Comparison of ENCODE assay signal across 11 mouse cellular contexts in the genomic region with DNA sequence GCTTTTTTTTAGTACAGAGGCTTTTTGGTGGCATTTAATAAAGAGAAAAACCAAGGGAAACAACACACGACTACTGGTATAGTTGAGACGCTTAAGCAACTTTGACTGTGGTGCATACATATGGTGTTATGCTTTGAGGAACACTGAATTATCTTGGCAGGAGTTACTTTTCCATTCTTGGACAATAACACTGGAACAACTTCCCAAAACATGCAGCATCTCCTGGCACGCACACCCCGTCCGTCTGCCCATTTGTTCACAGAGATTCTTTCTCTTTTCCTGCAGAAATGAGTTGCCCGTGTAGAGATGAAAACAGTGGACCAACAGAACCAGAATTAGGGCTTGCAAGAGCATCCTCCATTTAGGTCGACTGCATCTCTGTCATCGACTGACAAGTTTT.
DNase-seq lines count a peak whose midpoint lies in the region; ATAC-seq lines count a peak whose summit lies in the region.
"Had no signal": no experiment of that assay in that cellular context is flagged by ENCODE, and none has a peak within 500 bp of the region (broad histone marks: within the 10 kb centered on the region; RNA-seq: fewer than 3 reads in every experiment).

No protein-coding gene starts in this region.

- H3K4me2 ChIP-seq in forebrain, embryonic 14.5 days (ENCODE audit: low read length): no peak overlapping the region
- H3K4me2 ChIP-seq in forebrain, embryonic 11.5 days (ENCODE audit: low read depth, low read length, severe bottlenecking): no peak overlapping the region
- H3K4me2 ChIP-seq: limb, embryonic 12.5 days; midbrain, embryonic 11.5 days had no signal

- H3K4me3 ChIP-seq in forebrain, embryonic 14.5 days (ENCODE audit: low read depth, low read length): no peak overlapping the region
- H3K4me3 ChIP-seq in forebrain, embryonic 11.5 days (ENCODE audit: low read depth, low read length): no peak overlapping the region
- H3K4me3 ChIP-seq: limb, embryonic 12.5 days had no signal

- H3K4me1 ChIP-seq in forebrain, embryonic 14.5 days (ENCODE audit: control insufficient read depth, insufficient read depth, low read length): no peaks in the 10 kb centered on the region
- H3K4me1 ChIP-seq in forebrain, embryonic 11.5 days (replicated peaks; ENCODE audit: control insufficient read depth, insufficient read depth, low read length): no peaks in the 10 kb centered on the region
- H3K4me1 ChIP-seq: limb, embryonic 12.5 days had no signal

- H3K36me3 ChIP-seq in forebrain, embryonic 14.5 days (ENCODE audit: control insufficient read depth, insufficient read depth, low read length): no peaks in the 10 kb centered on the region
- H3K36me3 ChIP-seq in forebrain, embryonic 11.5 days (ENCODE audit: control insufficient read depth, insufficient read depth, low read length): no peaks in the 10 kb centered on the region
- H3K36me3 ChIP-seq: limb, embryonic 12.5 days had no signal

- intact Hi-C loops in left cerebral cortex, postnatal 14 days (cut with DNase I): loop anchor here (5.0 to 10.0 kb wide), 3 partner anchors 418 to 1718 kb away; no protein-coding TSS in a partner anchor

- DNase-seq in forebrain, embryonic 14.5 days (ENCODE audit: low spot score): peak; percentile 15
- DNase-seq in forebrain, embryonic 11.5 days (ENCODE audit: low spot score): no peak
- peak; percentile 22 for DNase-seq in right cerebral cortex, adult 18-20 months
- no peak for DNase-seq in right cerebral cortex, postnatal 14 days
- peak; percentile 21 to 23 for DNase-seq in left cerebral cortex, postnatal 14 days (ENCODE audit: low spot score in 2 of 2)
- no peak for DNase-seq in thymus, postnatal 14 days
- no peak for DNase-seq in kidney, postnatal 36 days
- DNase-seq: liver, postnatal 0 days had no signal

- 76% methylated on average over 8 of the region's 8 CpGs for WGBS in forebrain, embryonic 14.5 days
- WGBS in forebrain, embryonic 11.5 days: 85% methylated on average over 8 of the region's 8 CpGs

- H3K9me3 ChIP-seq in forebrain, embryonic 14.5 days (replicated peaks; ENCODE audit: control insufficient read depth, low read length): no peaks in the 10 kb centered on the region
- H3K9me3 ChIP-seq in forebrain, embryonic 11.5 days (ENCODE audit: control insufficient read depth, low read length): no peaks in the 10 kb centered on the region
- H3K9me3 ChIP-seq: limb, embryonic 12.5 days had no signal

- no peak overlapping the region for H3K27ac ChIP-seq in forebrain, embryonic 14.5 days (ENCODE audit: low read depth, low read length)
- H3K27ac ChIP-seq in forebrain, embryonic 11.5 days (ENCODE audit: low read depth, low read length): no peak overlapping the region
- H3K27ac ChIP-seq: limb, embryonic 12.5 days had no signal

- H3K9ac ChIP-seq in forebrain, embryonic 14.5 days (ENCODE audit: low read length): no peak overlapping the region
- H3K9ac ChIP-seq in forebrain, embryonic 11.5 days (ENCODE audit: low read length): no peak overlapping the region
- H3K9ac ChIP-seq: limb, embryonic 12.5 days; liver, postnatal 0 days had no signal

- no peak for ATAC-seq in forebrain, embryonic 14.5 days
- no peak for ATAC-seq in forebrain, embryonic 11.5 days (replicated peaks; ENCODE audit: low FRiP score)
- ATAC-seq in inflammation-experienced regulatory T-cells, adult 6 months: no peak
- ATAC-seq: liver, postnatal 0 days had no signal

- no peaks in the 10 kb centered on the region for H3K27me3 ChIP-seq in forebrain, embryonic 14.5 days (replicated peaks; ENCODE audit: control insufficient read depth, insufficient read depth, low read length)
- H3K27me3 ChIP-seq in forebrain, embryonic 11.5 days (ENCODE audit: control insufficient read depth, insufficient read depth, low read length): no peaks in the 10 kb centered on the region
- H3K27me3 ChIP-seq: limb, embryonic 12.5 days had no signal

Comparison
In these comparisons a context has a peak if more than half of its experiments do, and no peak if none do; other contexts are left out.
1. DNase-seq: peak in forebrain, embryonic 14.5 days (single experiment), right cerebral cortex, adult 18-20 months (single experiment) and left cerebral cortex, postnatal 14 days (2 of 2); none in forebrain, embryonic 11.5 days (single experiment), right cerebral cortex, postnatal 14 days (single experiment), thymus, postnatal 14 days (single experiment) and kidney, postnatal 36 days (0 of 2).